Mouse (Mus musculus) fat pad, adult 2 months (tissue): ENCODE measurements around the gene Zbtb48.

Experiments used
- DNase-seq: peaks from one replicate; pipeline ENCODE4 v3.0.0-alpha.2; 2011; ENCODE audit warnings: low read depth, low spot score; ENCODE audit errors: extremely low read depth

Zbtb48 gene

GRCm38 (mm10) chr4:152029997-152030396, 2.5 kb upstream of the Zbtb48 start:
- no peak for DNase-seq

GRCm38 (mm10) chr4:152029087-152029486, 1.6 kb upstream of the Zbtb48 start:
- DNase-seq = no peak

GRCm38 (mm10) chr4:152028456-152028855, 985 bp upstream of the Zbtb48 start:
- DNase-seq = no peak

GRCm38 (mm10) chr4:152026751-152027508, 541 bp downstream of the Zbtb48 start:
- no peak for DNase-seq

- no peak for DNase-seq
These were observed 2.9 kb downstream of the Zbtb48 start for GRCm38 (mm10) chr4:152024525-152024924.

- no peak for DNase-seq
These were observed 5.0 kb downstream of the Zbtb48 start for GRCm38 (mm10) chr4:152022506-152022905.

- no peak for DNase-seq
These were observed 5.8 kb downstream of the Zbtb48 start for GRCm38 (mm10) chr4:152021568-152022097.

- no peak for DNase-seq
These were observed 7.4 kb downstream of the Zbtb48 start for GRCm38 (mm10) chr4:152020024-152020423.

- DNase-seq = no peak
These were observed 8.4 kb downstream of the Zbtb48 start for GRCm38 (mm10) chr4:152019073-152019472.

- no peak for DNase-seq
These were observed 14.2 kb downstream of the Zbtb48 start for GRCm38 (mm10) chr4:152013036-152013813.

GRCm38 (mm10) chr4:152012109-152012508, 15.4 kb downstream of the Zbtb48 start:
- no peak for DNase-seq

GRCm38 (mm10) chr4:152011171-152011760, 16.2 kb downstream of the Zbtb48 start:
- no peak for DNase-seq

- DNase-seq = no peak
These were observed 16.8 kb downstream of the Zbtb48 start for GRCm38 (mm10) chr4:152010707-152011134.

- no peak for DNase-seq
These were observed 17.3 kb downstream of the Zbtb48 start for GRCm38 (mm10) chr4:152010091-152010706.

GRCm38 (mm10) chr4:152009076-152010051, 18.1 kb downstream of the Zbtb48 start:
- no peak for DNase-seq

GRCm38 (mm10) chr4:152008622-152009075, 18.8 kb downstream of the Zbtb48 start, which contains the start of gene Klhl21:
TSS of gene Klhl21 (plus strand) at chr4:152008803.
- DNase-seq = no peak

- no peak for DNase-seq
These were observed 19.3 kb downstream of the Zbtb48 start for GRCm38 (mm10) chr4:152008148-152008500.

- DNase-seq = no peak
These were observed 19.9 kb downstream of the Zbtb48 start for GRCm38 (mm10) chr4:152007481-152008147.

- DNase-seq = no peak
These were observed 20.7 kb downstream of the Zbtb48 start for GRCm38 (mm10) chr4:152006812-152007211.
